Mouse (Mus musculus) NIH3T3 (cell line): ENCODE results near the gene Cdc37l1.

Experiments
- DNase-seq: peaks from one replicate; pipeline ENCODE4 v3.0.0-alpha.2; 2012; ENCODE audit warnings: low read depth

Gene Cdc37l1

GRCm38 (mm10) chr19:29046961-29047333 is 56.8 kb downstream of the Cdc37l1 start:
- peak; percentile 38 for DNase-seq

- peak; percentile 83 for DNase-seq
Measured at GRCm38 (mm10) chr19:29047334-29048170, 57.4 kb downstream of the Cdc37l1 start, which contains the start of gene Ak3. Gene Ak3, minus strand, starts transcription at chr19:29047961.

DNA sequence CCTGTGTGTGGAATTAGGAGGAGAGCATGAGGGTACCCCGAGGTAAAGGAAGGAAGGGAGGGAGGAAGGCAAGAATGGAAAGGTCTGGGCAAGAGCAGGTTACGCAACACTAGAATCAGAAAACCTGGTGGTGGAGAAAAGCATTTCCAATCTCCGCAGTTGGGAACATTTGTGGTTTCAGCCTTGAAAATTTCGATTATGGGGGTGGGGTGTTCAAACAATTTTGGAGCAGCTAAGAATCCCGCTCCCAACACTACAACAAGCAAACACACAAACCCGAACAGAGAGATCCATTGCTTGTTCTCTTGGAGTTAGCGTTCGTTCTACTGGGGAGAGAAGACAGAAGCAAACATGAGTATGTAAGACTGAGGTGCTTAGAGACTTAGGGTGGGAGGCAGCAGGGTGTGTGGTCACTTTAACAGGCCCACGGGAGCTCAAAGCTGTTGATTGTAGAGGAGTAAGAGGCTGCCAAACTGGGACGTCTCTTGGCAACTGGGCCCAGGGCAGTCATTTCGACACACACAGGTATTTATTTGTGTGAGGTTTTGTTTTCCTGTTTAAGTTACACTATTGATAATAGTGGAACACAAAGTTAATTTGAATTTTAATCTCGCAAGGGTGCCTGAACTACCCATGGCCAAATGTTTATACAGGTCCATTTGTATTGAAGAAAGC is 59.4 kb downstream of the Cdc37l1 start:
- DNase-seq: no peak

GRCm38 (mm10) chr19:29050186-29050980 is 60.2 kb downstream of the Cdc37l1 start:
- peak; percentile 46 for DNase-seq

GRCm38 (mm10) chr19:29052786-29053185 is 62.6 kb downstream of the Cdc37l1 start:
- no peak for DNase-seq

GRCm38 (mm10) chr19:29054594-29054993 is 64.4 kb downstream of the Cdc37l1 start:
- peak; percentile 80 for DNase-seq

DNA sequence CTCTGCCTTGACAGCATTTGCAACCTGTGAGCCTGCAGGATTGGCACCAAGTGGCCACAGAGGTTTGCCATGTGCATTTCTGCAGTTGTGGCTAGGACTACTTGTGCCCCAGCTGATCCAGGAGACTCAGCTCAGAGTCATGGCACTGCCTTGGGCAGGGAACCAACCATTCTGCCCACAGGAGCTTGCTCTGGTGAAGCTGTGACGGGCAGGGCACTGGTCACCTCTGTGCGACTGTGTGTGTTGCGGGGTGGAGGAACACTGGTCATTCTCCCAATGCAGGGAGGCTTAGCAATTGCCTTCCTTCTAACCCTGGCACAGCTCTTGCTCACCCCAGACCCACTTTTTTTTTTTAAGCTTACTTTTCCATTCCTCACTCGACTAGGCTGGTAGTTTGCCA is 65.3 kb downstream of the Cdc37l1 start:
- DNase-seq: no peak

DNA sequence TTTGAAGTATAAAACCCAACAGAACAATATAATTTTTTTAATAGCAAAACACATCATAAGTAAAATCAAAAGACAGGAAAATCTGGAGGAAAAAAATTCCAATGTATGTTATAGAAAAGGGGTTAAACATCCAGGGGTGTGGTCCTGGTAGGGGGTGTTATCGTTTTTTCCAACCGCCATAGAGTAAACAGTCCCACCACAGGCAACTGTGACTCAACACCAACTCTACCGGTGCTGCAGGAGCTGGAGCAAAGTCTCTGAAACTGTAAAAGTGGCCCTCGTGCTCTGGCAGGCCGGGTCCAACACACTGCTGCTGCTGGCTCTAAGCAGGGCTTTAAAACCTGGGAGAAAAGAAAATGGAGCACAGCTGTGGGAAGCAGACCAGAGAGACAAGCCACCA is 68.6 kb downstream of the Cdc37l1 start:
- DNase-seq: no peak

GRCm38 (mm10) chr19:29059688-29060087 is 69.5 kb downstream of the Cdc37l1 start:
- peak; percentile 47 for DNase-seq

GRCm38 (mm10) chr19:29060299-29060698 is 70.1 kb downstream of the Cdc37l1 start:
- no peak for DNase-seq

GRCm38 (mm10) chr19:29063009-29063408 is 72.9 kb downstream of the Cdc37l1 start:
- DNase-seq: no peak

DNA sequence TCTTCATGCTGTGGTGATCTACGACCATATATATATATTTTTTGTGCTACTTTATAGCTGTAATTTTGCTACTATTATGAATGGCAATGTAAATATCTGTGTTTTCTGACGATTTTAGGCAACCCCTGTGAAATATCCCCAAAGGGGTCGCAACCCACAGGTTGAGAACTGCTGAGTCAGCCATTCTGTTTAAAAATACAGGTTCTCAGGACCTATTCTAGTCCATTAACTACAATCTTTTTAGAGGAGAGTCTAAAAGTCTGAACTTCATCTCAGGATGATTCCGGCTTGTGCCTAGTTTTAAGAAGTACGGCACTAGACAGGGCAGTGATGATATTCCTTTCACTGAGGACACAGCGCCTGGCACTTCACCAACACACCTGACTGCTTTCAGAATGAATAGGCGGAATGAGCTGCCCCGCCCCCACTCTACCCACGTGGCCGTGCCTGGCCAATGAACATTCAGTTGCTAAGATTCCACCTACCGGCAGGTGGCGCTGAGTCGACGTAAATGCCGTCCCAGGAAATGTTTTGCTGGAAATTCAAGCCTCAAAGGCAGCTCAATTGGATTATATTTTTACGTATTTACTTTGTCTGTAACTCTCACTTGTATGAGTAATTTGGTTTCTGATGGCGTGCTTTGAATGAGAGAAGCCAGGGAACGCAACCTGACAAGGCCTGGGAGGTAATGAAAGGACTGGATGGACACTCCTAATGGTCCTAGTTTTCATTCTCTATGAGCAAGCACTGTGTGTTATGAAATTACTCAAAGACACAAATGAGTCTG is 73.6 kb downstream of the Cdc37l1 start:
- peak; percentile 95 for DNase-seq

- peak; percentile 38 for DNase-seq
Measured at GRCm38 (mm10) chr19:29064451-29065102, 74.4 kb downstream of the Cdc37l1 start.

DNA sequence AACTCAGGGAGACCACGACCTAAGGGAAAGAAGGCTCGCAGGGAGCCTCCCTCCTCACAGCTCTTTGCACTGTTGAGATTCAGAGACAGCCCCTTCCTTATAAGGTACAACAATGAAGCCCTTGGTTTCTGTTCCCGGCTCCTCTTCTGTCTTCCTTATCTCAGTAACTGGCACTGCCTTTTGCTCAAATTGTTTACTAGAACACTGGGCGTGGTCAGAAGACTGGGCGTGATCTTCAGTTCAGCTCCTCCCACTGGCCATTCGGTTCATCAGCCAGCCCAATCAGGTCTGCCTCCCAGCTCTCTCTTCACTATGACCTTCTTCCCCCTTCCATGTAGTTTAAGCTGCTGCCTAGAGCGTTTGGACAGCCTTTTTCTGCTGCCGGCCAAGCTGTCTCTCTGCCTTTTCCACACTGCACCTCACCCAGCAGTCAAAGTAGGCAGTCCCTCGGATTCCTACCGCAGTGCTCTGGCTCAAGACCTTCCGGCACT is 76.9 kb downstream of the Cdc37l1 start:
- DNase-seq: peak; percentile 34

DNA sequence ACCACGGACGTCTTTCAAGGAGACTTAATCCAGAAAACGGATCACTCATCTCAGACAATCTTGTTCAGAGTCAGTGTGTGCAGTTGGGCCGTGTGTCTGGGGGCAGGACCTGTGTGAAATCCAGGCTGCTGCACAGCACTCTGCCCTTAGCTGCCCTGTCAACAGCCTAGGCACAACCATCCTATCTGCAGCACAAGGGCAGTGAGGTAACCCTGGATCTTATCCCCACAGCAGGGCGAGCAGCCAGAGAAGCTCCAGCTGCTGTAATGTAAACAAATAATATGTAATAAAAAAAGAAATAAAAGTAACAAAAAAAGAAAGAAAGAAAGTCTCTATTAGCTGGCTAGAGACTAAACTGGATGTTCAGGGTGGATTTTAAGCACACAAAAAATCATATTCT is 79.0 kb downstream of the Cdc37l1 start:
- peak; percentile 37 for DNase-seq

DNA sequence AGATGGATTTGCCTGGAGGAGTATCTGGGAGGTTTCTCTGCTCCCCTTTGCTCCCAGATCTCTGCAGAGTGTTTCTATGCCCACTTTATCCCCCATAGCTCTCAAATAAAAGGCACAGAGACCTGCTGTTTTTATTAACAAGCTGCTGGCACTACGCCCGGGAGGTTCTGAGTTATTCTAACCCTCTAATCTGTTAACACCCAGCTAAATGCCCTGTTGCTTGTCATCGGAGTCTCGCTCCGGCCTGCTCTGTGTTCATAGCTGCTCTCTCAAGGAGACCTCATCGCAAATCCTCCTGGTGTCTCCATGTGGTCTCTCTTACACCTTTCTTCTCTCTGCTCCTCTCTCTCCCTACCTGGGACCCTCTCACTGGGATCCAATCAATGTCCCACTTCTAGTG is 84.7 kb downstream of the Cdc37l1 start:
- DNase-seq: peak; percentile 43
